Mouse (Mus musculus) MEL (cell line): ENCODE measurements around the gene Cpm. TPM values are rescaled to one million over a fixed set of nuclear protein-coding genes. Genes with fewer than 3 reads are reported as not detected.

Source experiments
- DNase-seq: peaks from one replicate; pipeline ENCODE4 v3.0.0; 2011; ENCODE audit warnings: low read depth, low spot score
- H3K27ac ChIP-seq: 2 replicates; pipeline ENCODE4 v1.5.1; 2012; ENCODE audit warnings: low read depth, mild to moderate bottlenecking, control low read depth, low read length, moderate library complexity; ENCODE audit not compliant: control insufficient read depth
- H3K27me3 ChIP-seq, 2 experiments: fragments of 150-350 bp in 1 of 2; sonication (generic) in 1 of 2; 2 replicates each; pipeline ENCODE4 v1.6.1; 2012; ENCODE audit warnings: low read length in 2 of 2, mild to moderate bottlenecking in 2 of 2, improper control_type of control experiment in 1 of 2, moderate library complexity in 1 of 2; ENCODE audit not compliant: insufficient read depth in 2 of 2, control insufficient read depth in 1 of 2
- H3K36me3 ChIP-seq, 2 experiments: 2 replicates each; pipeline ENCODE4 v1.6.1; 2012 to 2014; ENCODE audit warnings: low read length in 2 of 2, improper control_type of control experiment in 1 of 2, inconsistent platforms in 1 of 2, mild to moderate bottlenecking in 1 of 2; ENCODE audit not compliant: insufficient read depth in 2 of 2, control insufficient read depth in 1 of 2
- H3K4me1 ChIP-seq, 2 experiments: fragments of 150-350 bp in 1 of 2; sonication (generic) in 1 of 2; 2 replicates each; pipeline ENCODE4 v1.6.1; 2012; ENCODE audit warnings: low read length in 2 of 2, improper control_type of control experiment in 1 of 2, mild to moderate bottlenecking in 1 of 2; ENCODE audit not compliant: insufficient read depth in 2 of 2, control insufficient read depth in 1 of 2
- H3K4me3 ChIP-seq, 2 experiments: fragments of 150-350 bp in 1 of 2; sonication (generic) in 1 of 2; 2 replicates each; pipeline ENCODE4 v1.5.1; 2012; ENCODE audit warnings: low read depth in 2 of 2, low read length in 2 of 2, mild to moderate bottlenecking in 2 of 2, moderate library complexity in 2 of 2, control low read depth in 1 of 2, improper control_type of control experiment in 1 of 2; ENCODE audit not compliant: control insufficient read depth in 1 of 2, insufficient read depth in 1 of 2
- H3K79me2 ChIP-seq: 2 replicates; pipeline ENCODE4 v1.6.1; 2012; ENCODE audit warnings: mild to moderate bottlenecking, low read length, moderate library complexity; ENCODE audit not compliant: control insufficient read depth, poor library complexity, insufficient read depth
- H3K9ac ChIP-seq: 2 replicates; pipeline ENCODE4 v1.6.1; 2012; ENCODE audit warnings: low read depth, mild to moderate bottlenecking, control low read depth, low read length, moderate library complexity; ENCODE audit not compliant: control insufficient read depth, poor library complexity, severe bottlenecking
- H3K9me3 ChIP-seq: fragments of 150-350 bp; sonication (generic); replicated peaks from 2 replicates; pipeline ENCODE4 v1.6.1; 2012; ENCODE audit warnings: mild to moderate bottlenecking, low read length, improper control_type of control experiment, moderate library complexity; ENCODE audit not compliant: insufficient read depth
- HCFC1 ChIP-seq: IDR thresholded peaks from 2 replicates; pipeline ENCODE4 v1.6.1; 2012; ENCODE audit warnings: low read depth, mild to moderate bottlenecking, inconsistent platforms, low read length, improper control_type of control experiment, moderate library complexity
- KAT2A ChIP-seq: conservative IDR thresholded peaks from 2 replicates; pipeline ENCODE4 v1.6.1; 2012; ENCODE audit warnings: low read depth, low read length, improper control_type of control experiment, inconsistent platforms
- MAFK ChIP-seq: IDR thresholded peaks from 2 replicates; pipeline ENCODE4 v1.6.1; 2011; ENCODE audit warnings: low read depth, mild to moderate bottlenecking, low read length, improper control_type of control experiment, borderline replicate concordance
- MAX ChIP-seq: IDR thresholded peaks from 2 replicates; pipeline ENCODE4 v1.6.1; 2011; ENCODE audit warnings: low read length, improper control_type of control experiment
- MYC ChIP-seq: IDR thresholded peaks from 2 replicates; pipeline ENCODE4 v1.6.1; 2011; ENCODE audit warnings: low read depth, mild to moderate bottlenecking, low read length, improper control_type of control experiment, moderate library complexity
- POLR2AphosphoS5 ChIP-seq: IDR thresholded peaks from 2 replicates; pipeline ENCODE4 v1.6.1; 2012; ENCODE audit warnings: low read depth, borderline replicate concordance, mild to moderate bottlenecking, inconsistent platforms, low read length, moderate library complexity, mixed read lengths
- SIN3A ChIP-seq: IDR thresholded peaks from 2 replicates; pipeline ENCODE4 v1.6.1; 2012; ENCODE audit warnings: low read length, improper control_type of control experiment, inconsistent platforms
- SMC3 ChIP-seq: IDR thresholded peaks from 2 replicates; pipeline ENCODE4 v1.6.1; 2011; ENCODE audit warnings: low read depth, low read length, improper control_type of control experiment
- TAL1 ChIP-seq: IDR thresholded peaks from 2 replicates; pipeline ENCODE4 v1.6.1; 2012; ENCODE audit warnings: mild to moderate bottlenecking, inconsistent platforms, low read length, moderate library complexity, mixed read lengths
- UBTF ChIP-seq: IDR thresholded peaks from 2 replicates; pipeline ENCODE4 v1.6.1; 2012; ENCODE audit warnings: low read depth, mild to moderate bottlenecking, inconsistent platforms, low read length, improper control_type of control experiment, moderate library complexity, borderline replicate concordance; ENCODE audit not compliant: insufficient read depth
- ZC3H11A ChIP-seq: IDR thresholded peaks from 2 replicates; pipeline ENCODE4 v1.6.1; 2012; ENCODE audit warnings: low read depth, mild to moderate bottlenecking, inconsistent platforms, low read length, improper control_type of control experiment
- ZKSCAN1 ChIP-seq: IDR thresholded peaks from 2 replicates; pipeline ENCODE4 v1.6.1; 2012; ENCODE audit warnings: low read depth, mild to moderate bottlenecking, inconsistent platforms, low read length, improper control_type of control experiment, moderate library complexity
- ZMIZ1 ChIP-seq: IDR thresholded peaks from 2 replicates; pipeline ENCODE4 v1.6.1; 2012; ENCODE audit warnings: low read depth, mild to moderate bottlenecking, inconsistent platforms, low read length, improper control_type of control experiment, moderate library complexity
- polyA plus RNA-seq, 2 experiments: library from polyadenylated mRNA; stranded (reverse) in 1 of 2; unstranded in 1 of 2; fragments of >175 nt in 1 of 2; fragments of >200 nt in 1 of 2; gene quantifications; 2 replicates each; pipeline versions ENCODE4 v1.2.1 to v1.2.4; 2012; ENCODE audit warnings: low replicate concordance in 2 of 2, low read depth in 1 of 2; ENCODE audit not compliant: insufficient read length in 2 of 2, insufficient read depth in 1 of 2, missing spikeins in 1 of 2
- total RNA-seq: library from RNA; depleted of rRNA; stranded (reverse); fragments of 300-350 nt; gene quantifications from 2 replicates; pipeline ENCODE4 v1.2.3, GENCODE M21; 2012

Cpm gene
- total and polyA plus RNA-seq, 3 experiments = 0.04 to 0.40 TPM; not detected in 1

DNA sequence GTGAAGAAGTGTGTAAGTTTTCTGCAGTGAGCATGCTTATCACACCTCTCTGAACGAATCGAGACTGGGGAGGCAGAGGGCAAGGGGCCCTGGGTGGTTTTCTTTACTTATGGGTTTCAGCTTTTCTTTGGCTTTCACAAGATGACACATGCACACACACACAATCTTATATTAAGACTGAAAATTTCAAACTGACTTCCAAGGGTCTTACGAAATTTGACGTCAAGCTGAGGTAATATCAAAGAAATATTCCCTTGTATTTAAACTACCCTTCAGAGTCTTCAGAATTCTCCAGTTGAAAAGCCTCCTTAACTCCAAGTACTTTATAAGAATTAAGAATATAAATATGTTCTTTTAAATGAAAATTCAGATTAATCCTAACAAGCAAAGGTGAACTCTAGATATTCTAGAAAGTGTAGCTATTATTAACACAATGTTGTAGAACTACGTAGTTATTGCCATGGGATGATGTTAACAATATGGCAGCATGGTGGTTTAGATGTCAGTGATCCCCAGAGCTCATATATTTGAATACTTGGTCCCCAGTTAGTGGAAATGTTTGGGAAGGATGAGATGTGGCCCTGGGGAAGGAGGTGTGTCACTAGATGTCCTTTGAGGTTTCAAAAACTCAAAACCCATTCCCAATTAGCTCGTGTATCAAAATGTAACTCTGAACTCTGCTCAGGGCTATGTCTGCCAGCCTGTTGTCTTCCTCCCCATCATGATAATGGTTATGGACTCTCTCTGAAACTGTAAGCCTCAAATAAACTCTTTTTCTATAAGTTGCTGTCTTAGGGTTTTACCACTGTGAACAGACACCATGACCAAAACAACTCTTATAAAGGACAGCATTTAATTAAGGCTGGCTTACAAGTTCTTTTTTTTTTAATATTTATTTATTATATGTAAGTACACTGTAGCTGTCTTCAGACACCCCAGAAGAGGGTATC lies 44.5 kb upstream of the Cpm start:
- H3K9ac ChIP-seq = no peak overlapping the region
- no peaks in the 10 kb centered on the region for H3K36me3 ChIP-seq
- H3K4me3 ChIP-seq = no peak overlapping the region
- no peaks in the 10 kb centered on the region for H3K4me1 ChIP-seq
- DNase-seq = no peak
- no peak for TF ChIP-seq SIN3A
- TF ChIP-seq MYC = no peak
- TF ChIP-seq TAL1 = no peak
- no peak for TF ChIP-seq ZC3H11A
- no peak for TF ChIP-seq SMC3
- no peak for TF ChIP-seq ZMIZ1
- no peaks in the 10 kb centered on the region for H3K9me3 ChIP-seq
- H3K27me3 ChIP-seq = no peaks in the 10 kb centered on the region
- H3K79me2 ChIP-seq = no peaks in the 10 kb centered on the region
- no peak overlapping the region for H3K27ac ChIP-seq

DNA sequence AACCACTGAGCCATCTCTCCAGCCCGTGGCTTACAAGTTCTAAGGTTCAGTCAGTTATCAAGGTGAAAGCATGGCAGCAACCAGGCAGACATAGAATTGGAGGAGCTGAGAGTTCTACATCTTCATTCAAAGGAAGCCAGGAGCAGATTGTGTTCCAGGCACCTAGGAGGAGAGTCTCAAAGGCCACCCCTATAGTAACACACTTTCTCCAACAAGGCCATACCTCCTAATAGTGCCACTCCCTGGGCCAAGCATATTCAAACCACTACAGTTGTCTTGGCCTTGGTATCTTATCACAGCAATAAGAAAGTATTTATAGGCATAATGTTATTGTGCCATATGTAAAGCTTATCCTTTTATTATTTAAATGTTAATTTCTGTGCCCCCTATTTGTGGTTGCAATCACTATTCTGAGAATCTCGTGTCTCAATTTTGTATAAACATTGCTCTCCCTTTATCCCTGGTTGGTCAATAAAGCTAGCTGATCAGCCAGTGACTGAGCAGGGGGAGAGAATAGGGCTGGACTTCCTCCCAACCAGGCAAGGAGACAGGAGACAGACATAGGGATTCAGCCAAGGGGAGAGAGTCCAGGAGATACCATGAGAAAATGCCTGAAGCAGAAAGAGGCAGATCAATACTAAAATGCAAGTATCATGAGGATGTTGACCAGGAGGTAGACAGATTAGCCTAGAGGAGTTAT lies 43.5 kb upstream of the Cpm start:
- H3K27me3 ChIP-seq = no peaks in the 10 kb centered on the region
- no peaks in the 10 kb centered on the region for H3K9me3 ChIP-seq
- no peak overlapping the region for H3K27ac ChIP-seq
- TF ChIP-seq MAFK = no peak
- TF ChIP-seq SIN3A = no peak
- no peak for TF ChIP-seq ZKSCAN1
- no peak for TF ChIP-seq MAX
- TF ChIP-seq POLR2AphosphoS5 = no peak
- TF ChIP-seq UBTF = no peak
- no peak for TF ChIP-seq HCFC1
- no peak overlapping the region for H3K9ac ChIP-seq
- DNase-seq = no peak
- no peaks in the 10 kb centered on the region for H3K36me3 ChIP-seq
- no peaks in the 10 kb centered on the region for H3K4me1 ChIP-seq
- H3K4me3 ChIP-seq = no peak overlapping the region
- no peaks in the 10 kb centered on the region for H3K79me2 ChIP-seq

- no peak overlapping the region for H3K9ac ChIP-seq
- no peaks in the 10 kb centered on the region for H3K27me3 ChIP-seq
- H3K4me1 ChIP-seq = no peaks in the 10 kb centered on the region
- no peaks in the 10 kb centered on the region for H3K79me2 ChIP-seq
- no peaks in the 10 kb centered on the region for H3K9me3 ChIP-seq
- no peak overlapping the region for H3K4me3 ChIP-seq
- no peaks in the 10 kb centered on the region for H3K36me3 ChIP-seq
- no peak overlapping the region for H3K27ac ChIP-seq
- TF ChIP-seq KAT2A = no peak
- no peak for DNase-seq
These were observed 42.4 kb upstream of the Cpm start for GRCm38 (mm10) chr10:117586859-117587258.
